Mouse (Mus musculus) intestine, embryonic 15.5 days (tissue): ENCODE measurements around the gene Elof1. TPM values are rescaled to one million over a fixed set of nuclear protein-coding genes. Genes with fewer than 3 reads are reported as not detected.
A peak's percentile ranks its signal among the peaks of the same experiment; 100 is the strongest.

Experiments
- ATAC-seq: fragments of 200-750 bp; cut with Nextera tagmentation; 2 replicates; pipeline ENCODE4 v1.8.0; 2017; ENCODE audit warnings: moderate TSS enrichment, moderate library complexity
- H3K27ac ChIP-seq: fragments of 300-500 bp; sonication (generic); 2 replicates; pipeline ENCODE4 v1.5.1; 2015; ENCODE audit warnings: mild to moderate bottlenecking, inconsistent platforms
- H3K27me3 ChIP-seq: fragments of 300-500 bp; sonication (generic); replicated peaks from 2 replicates; pipeline ENCODE4 v1.6.1; 2015; ENCODE audit warnings: inconsistent platforms
- H3K36me3 ChIP-seq: fragments of 300-500 bp; sonication (generic); 2 replicates; pipeline ENCODE4 v1.6.1; 2015; ENCODE audit warnings: inconsistent platforms
- H3K4me1 ChIP-seq: fragments of 300-500 bp; sonication (generic); replicated peaks from 2 replicates; pipeline ENCODE4 v1.6.1; 2015; ENCODE audit warnings: inconsistent platforms
- H3K4me2 ChIP-seq: fragments of 300-500 bp; sonication (generic); replicated peaks from 2 replicates; pipeline ENCODE4 v1.6.1; 2015; ENCODE audit warnings: mild to moderate bottlenecking, inconsistent platforms
- H3K4me3 ChIP-seq: fragments of 300-500 bp; sonication (generic); replicated peaks from 2 replicates; pipeline ENCODE4 v1.5.1; 2015; ENCODE audit warnings: inconsistent platforms
- H3K9ac ChIP-seq: fragments of 300-500 bp; sonication (generic); 2 replicates; pipeline ENCODE4 v1.6.1; 2015; ENCODE audit warnings: inconsistent platforms
- H3K9me3 ChIP-seq: fragments of 300-500 bp; sonication (generic); 2 replicates; pipeline ENCODE4 v1.6.1; 2016; ENCODE audit warnings: inconsistent platforms
- WGBS: fragments of 180-500 bp; shearing (Covaris S2); methylation state at CpG from one replicate; pipeline ENCODE4 v1.1.7; 2015; 5-methylcytosine and 5-hydroxymethylcytosine counted together
- polyA plus RNA-seq: library from polyadenylated mRNA; unstranded; fragments of >200 nt; fragmentation: Nextera tagmentation; extraction: Ambion mirVana; gene quantifications from 2 replicates; pipeline ENCODE4 v1.2.1, GENCODE M21; 2015

Elof1 gene
- polyA plus RNA-seq, 1 experiment from 2014 or later, result 143 TPM

DNA sequence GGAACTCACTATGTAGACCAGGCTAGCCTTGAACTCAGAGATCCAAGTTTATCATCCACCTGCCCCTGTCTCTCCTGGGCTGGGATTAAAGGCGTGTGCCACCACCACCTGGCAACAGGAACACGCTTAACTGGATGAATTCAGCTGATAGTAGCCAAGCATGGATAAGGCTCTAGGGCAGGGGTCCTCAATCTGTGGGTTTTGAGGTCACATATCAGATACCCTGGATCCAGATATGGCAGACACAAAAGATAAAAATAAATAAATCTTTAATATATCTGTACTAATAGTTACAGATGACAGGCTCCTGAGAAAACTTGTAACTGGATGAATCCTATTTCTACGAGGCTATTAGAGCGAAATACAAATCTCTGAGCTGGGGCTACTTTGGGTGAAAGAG is 1.3 kb downstream of the Elof1 start:
- 91% methylated on average over 4 of the region's 4 CpGs for WGBS
- Histone ChIP-seq H3K4me2 (peak overlapping the region; percentile 86), H3K4me1 (peaks cover 12% of the 10 kb centered on the region), H3K9me3 (no peaks in the 10 kb centered on the region), H3K27ac (no peak overlapping the region), H3K27me3 (no peaks in the 10 kb centered on the region), H3K4me3 (peak overlapping the region; percentile 86), H3K36me3 (peaks cover 11% of the 10 kb centered on the region), H3K9ac (0 out of 2 replicates have a peak overlapping the region, but pooled peaks have one; percentile 86)
- ATAC-seq, result no peak

DNA sequence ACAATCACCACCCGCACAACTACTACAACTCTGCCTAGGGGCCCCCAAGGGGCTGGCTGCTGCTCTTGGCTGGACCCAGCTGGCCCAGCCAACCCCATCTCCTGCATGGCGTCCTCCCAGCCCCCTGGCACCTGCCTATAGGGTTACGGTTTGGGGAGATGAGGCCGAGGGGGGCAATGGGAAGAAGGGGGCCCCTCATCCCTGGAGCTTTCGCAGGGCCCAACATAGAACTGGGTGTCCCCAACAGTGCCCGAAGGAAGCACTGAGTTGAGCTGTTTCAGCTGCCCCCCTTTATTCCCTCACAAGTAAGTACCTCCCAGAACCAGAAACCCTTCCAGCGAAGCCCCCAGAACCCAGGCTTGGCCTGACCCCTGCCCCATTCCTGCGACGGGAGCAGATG is 8.8 kb downstream of the Elof1 start:
- Histone ChIP-seq H3K27ac (no peak overlapping the region), H3K4me2 (no peak overlapping the region), H3K4me1 (no peaks in the 10 kb centered on the region), H3K27me3 (no peaks in the 10 kb centered on the region), H3K9ac (no peak overlapping the region), H3K4me3 (no peak overlapping the region), H3K36me3 (peaks cover 17% of the 10 kb centered on the region), H3K9me3 (no peaks in the 10 kb centered on the region)
- 89% methylated on average over 9 of the region's 9 CpGs for WGBS
- ATAC-seq, result no peak

DNA sequence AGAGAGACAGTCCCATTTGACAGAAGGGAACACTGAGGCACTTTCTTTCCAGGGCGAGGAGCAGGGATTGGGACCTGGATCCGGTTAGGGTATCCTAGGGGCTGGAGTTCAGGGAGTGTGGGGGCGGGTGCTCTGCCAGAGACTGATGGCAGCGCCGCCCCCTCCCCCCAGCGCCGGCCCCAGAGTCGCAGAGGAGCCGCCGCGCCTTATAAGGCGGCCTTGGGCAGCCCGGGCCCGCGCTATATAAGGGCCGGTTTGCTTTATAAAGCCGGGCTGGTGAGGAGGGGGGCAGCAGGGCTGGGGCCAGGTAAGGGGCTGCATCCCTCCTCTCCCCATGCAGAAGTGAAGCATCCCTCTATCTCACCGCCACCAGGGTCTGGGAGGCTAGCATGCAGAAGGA is 17.1 kb downstream of the Elof1 start:
- 1% methylated on average over 18 of the region's 18 CpGs for WGBS
- H3K27ac ChIP-seq, result peak overlapping the region; percentile 64

DNA sequence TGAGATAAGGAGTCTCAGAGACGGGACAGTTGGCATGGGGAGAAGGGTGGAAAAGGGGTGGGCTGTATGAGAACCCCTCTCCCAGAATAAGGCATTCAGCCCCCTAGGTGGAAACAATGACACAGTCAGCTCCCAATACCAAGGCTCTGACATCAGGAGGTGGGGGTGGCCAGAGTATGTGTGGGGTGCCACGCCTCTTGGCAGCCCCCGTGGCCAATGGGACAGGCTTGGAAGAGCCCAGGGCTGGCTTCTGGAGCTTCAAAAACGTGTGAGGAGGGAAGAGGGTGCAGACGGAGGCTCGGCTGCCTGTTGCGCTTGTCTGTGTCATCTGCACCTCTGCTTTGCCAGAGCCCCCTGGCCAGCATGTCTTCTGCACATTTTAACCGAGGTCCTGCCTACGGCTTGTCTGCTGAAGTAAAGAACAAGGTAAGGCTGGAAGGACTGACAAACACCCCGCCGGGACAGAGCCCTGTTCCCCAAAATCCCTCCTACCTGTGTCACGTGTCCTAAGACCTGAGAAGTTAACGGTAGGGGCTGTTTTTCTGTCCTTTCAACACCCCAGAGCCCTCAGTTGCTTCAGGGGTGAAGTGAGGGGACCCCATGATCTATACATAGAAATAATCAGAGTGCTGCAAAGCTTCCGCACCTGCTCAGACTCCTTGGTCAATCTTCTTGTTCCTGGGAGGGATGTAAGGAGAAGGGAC is 17.8 kb downstream of the Elof1 start, which contains the start of gene Cnn1:
Cnn1 (plus strand) TSS at position 224 of the 704 bp plus-strand sequence.
- Histone ChIP-seq H3K27me3 (peaks cover 24% of the 10 kb centered on the region), H3K9ac (peak within 1 kb of the TSS; percentile 17; the same call in 1 of the 2 replicates), H3K4me2 (peak within 1 kb of the TSS; percentile 36), H3K9me3 (no peaks in the 10 kb centered on the region), H3K36me3 (no peaks in the 10 kb centered on the region), H3K4me1 (peaks cover 13% of the 10 kb centered on the region), H3K27ac (peak within 1 kb of the TSS; percentile 64), H3K4me3 (peak within 1 kb of the TSS; percentile 22)
- peak; percentile 52; the same call in 1 of the 2 replicates for ATAC-seq
- WGBS, result 4% methylated on average over 14 of the region's 14 CpGs

More for the DNA sequence above, 17.1 kb downstream of the Elof1 start:
- Histone ChIP-seq H3K9me3 (no peaks in the 10 kb centered on the region), H3K27me3 (peaks cover 24% of the 10 kb centered on the region), H3K36me3 (no peaks in the 10 kb centered on the region), H3K4me2 (peak overlapping the region; percentile 36), H3K9ac (0 out of 2 replicates have a peak overlapping the region, but pooled peaks have one; percentile 17), H3K4me1 (peaks cover 13% of the 10 kb centered on the region), H3K4me3 (peak overlapping the region; percentile 22)
- peak; percentile 67 for ATAC-seq

DNA sequence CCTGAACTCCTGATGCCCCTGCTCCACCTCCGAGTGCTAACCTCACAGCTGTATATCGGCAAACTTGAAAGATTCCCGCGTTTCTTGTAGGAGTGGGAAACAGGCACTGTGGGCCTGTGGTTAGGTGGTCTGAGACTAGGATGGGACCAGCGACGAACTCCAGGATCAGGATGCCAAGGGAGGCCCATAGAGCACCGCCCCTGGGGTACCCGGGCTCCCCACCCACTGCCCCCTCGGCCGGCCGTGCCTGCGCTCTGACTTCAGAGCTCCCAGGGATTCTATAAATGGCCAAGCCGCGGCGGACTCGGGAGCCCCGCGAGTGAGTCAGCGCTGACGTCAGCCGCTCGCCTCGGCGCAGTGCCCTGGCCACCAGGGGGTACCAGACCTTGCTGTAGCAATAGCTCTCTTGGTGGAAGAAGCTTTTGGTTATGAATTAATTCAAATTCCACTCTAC is 21.1 kb downstream of the Elof1 start:
- H3K27ac ChIP-seq, result no peak overlapping the region

DNA sequence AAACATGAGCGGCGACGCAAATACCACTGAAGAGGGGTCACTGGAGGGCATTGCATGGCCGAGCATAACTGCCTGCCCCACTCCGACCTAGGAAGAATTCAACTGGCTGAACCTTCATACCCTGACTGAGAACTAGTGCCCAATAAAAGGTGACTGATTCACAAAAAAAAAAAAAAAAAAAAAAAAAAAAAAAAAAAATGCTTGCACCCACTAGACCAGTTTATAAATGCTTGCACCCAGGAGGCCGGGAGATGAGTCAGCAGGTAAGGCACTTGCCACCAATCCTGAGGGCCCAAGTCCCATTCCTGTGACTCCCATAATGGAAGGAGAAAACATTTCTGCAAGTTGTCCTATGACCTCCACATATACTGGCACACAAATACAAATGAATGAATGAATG is 24.2 kb downstream of the Elof1 start:
- Histone ChIP-seq H3K4me3 (no peak overlapping the region), H3K27me3 (no peaks in the 10 kb centered on the region), H3K4me1 (peaks cover 4% of the 10 kb centered on the region), H3K9ac (no peak overlapping the region), H3K4me2 (no peak overlapping the region), H3K36me3 (no peaks in the 10 kb centered on the region), H3K27ac (no peak overlapping the region), H3K9me3 (no peaks in the 10 kb centered on the region)
- WGBS, result 84% methylated on average over 6 of the region's 6 CpGs
- ATAC-seq, result no peak

More for the DNA sequence above, 21.1 kb downstream of the Elof1 start:
- H3K9ac ChIP-seq, result peak overlapping the region; percentile 43
- peaks cover 13% of the 10 kb centered on the region for H3K4me1 ChIP-seq
- H3K4me3 ChIP-seq, result peak overlapping the region; percentile 33
- under 1% methylated on average over 24 of the region's 24 CpGs for WGBS
- peak overlapping the region; percentile 77 for H3K4me2 ChIP-seq
- H3K27me3 ChIP-seq, result peaks cover 23% of the 10 kb centered on the region
- ATAC-seq, result peak; percentile 85
- no peaks in the 10 kb centered on the region for H3K36me3 ChIP-seq
- H3K9me3 ChIP-seq, result no peaks in the 10 kb centered on the region

DNA sequence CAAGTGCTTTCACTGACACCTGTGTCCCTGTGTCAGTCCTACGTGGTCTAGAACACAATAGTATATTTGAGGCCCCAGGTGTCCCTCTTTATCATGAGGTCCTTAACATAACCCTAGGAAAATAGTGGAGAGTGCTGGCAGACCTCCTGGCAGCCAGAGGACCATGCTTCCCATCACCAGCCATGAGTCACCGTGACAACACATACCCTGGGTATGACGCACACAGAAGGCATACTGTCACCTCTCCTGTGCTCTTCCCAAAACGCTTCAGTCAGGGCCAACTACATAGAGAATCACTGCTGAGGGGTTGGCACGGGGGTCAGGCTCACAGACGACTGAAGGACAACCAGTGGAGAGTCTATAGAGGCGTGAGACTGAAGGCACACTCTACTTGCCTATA is 27.0 kb downstream of the Elof1 start:
- H3K27me3 ChIP-seq, result no peaks in the 10 kb centered on the region
- H3K9ac ChIP-seq, result no peak overlapping the region
- no peak overlapping the region for H3K27ac ChIP-seq
- H3K4me2 ChIP-seq, result no peak overlapping the region
- no peaks in the 10 kb centered on the region for H3K9me3 ChIP-seq
- H3K4me1 ChIP-seq, result peaks cover 6% of the 10 kb centered on the region
- no peak for ATAC-seq
- 78% methylated on average over 7 of the region's 7 CpGs for WGBS
- no peaks in the 10 kb centered on the region for H3K36me3 ChIP-seq
- H3K4me3 ChIP-seq, result no peak overlapping the region

DNA sequence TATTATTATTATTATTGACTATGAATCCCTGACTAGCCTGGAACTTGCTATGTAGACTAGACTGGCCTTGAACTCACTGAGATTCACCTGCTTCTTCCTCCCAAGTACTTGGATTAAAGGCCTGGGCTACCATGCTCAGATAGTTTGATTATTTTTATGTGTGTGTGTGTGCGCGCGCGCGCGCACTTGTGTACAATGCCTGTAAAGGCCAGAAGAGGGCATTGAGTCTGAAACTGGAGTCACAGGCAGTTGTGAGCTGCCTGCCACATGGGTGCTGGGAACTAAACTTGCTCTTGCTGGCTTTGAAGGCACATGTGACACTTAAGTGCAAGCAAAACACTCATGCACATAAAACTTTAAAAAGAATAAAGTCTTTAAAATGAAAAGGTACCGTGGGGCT is 27.7 kb downstream of the Elof1 start:
- 95% methylated on average over 7 of the region's 7 CpGs for WGBS
- Histone ChIP-seq H3K27ac (no peak overlapping the region), H3K27me3 (no peaks in the 10 kb centered on the region), H3K4me2 (no peak overlapping the region), H3K36me3 (no peaks in the 10 kb centered on the region), H3K9ac (no peak overlapping the region), H3K4me3 (no peak overlapping the region), H3K9me3 (no peaks in the 10 kb centered on the region), H3K4me1 (peaks cover 8% of the 10 kb centered on the region)
- ATAC-seq, result no peak

DNA sequence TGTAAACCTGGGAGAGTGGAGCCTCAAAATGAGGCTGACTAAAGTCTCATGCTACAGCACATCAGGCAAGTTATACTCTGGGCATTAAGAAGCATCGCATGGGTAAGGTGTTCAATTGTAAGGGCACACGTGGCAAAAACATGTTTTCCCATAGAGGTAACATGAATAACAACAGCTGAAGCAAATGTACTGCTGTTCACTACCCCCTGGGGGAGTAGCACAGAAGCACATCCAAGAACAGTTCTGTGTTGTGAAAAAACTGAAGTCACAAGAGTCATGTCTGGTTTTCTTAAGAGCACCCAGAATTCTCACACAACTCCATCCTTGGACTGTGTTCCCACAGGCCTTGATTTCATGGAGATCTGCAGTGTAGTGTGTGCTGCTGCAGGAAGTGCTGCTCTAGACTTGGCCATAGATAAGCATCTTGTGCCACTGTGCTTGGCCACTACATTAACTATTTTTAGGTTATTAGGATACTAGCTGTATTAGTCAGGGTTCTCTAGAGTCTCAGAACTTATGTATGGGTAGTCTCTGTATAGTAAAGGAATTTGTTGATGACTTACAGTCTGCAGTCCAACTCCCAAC is 29.8 kb downstream of the Elof1 start:
- Histone ChIP-seq H3K27ac (no peak overlapping the region), H3K36me3 (no peaks in the 10 kb centered on the region), H3K27me3 (no peaks in the 10 kb centered on the region), H3K4me1 (peaks cover 8% of the 10 kb centered on the region), H3K9me3 (no peaks in the 10 kb centered on the region), H3K4me3 (no peak overlapping the region), H3K9ac (no peak overlapping the region), H3K4me2 (no peak overlapping the region)
- ATAC-seq, result no peak
- WGBS, result 87% methylated on average over 2 of the region's 2 CpGs

DNA sequence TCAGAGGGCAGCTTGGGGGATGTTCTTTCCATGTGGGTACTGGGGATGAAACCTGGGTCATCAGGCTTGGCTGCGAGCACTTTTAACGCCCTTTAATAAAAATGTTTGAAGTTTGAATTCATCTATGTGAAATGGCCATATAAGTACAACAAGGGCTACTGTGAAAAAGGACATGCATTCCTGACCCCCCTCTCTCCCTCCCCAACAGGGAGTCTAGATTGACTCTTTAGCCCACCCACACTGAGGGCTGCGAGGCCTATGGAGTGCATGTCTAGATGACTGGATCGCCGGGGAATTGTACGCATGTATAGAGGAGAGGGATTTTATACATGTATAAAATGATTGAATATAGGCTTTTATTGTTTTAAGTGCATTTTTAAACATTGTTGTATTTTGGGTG is 31.0 kb downstream of the Elof1 start:
- WGBS, result 42% methylated on average over 6 of the region's 6 CpGs
- Histone ChIP-seq H3K36me3 (no peaks in the 10 kb centered on the region), H3K4me2 (peak overlapping the region; percentile 75), H3K27ac (peak overlapping the region; percentile 83), H3K4me1 (peaks cover 8% of the 10 kb centered on the region), H3K4me3 (peak overlapping the region; percentile 71), H3K9me3 (no peaks in the 10 kb centered on the region), H3K9ac (peak overlapping the region; percentile 68), H3K27me3 (no peaks in the 10 kb centered on the region)
- ATAC-seq, result no peak

DNA sequence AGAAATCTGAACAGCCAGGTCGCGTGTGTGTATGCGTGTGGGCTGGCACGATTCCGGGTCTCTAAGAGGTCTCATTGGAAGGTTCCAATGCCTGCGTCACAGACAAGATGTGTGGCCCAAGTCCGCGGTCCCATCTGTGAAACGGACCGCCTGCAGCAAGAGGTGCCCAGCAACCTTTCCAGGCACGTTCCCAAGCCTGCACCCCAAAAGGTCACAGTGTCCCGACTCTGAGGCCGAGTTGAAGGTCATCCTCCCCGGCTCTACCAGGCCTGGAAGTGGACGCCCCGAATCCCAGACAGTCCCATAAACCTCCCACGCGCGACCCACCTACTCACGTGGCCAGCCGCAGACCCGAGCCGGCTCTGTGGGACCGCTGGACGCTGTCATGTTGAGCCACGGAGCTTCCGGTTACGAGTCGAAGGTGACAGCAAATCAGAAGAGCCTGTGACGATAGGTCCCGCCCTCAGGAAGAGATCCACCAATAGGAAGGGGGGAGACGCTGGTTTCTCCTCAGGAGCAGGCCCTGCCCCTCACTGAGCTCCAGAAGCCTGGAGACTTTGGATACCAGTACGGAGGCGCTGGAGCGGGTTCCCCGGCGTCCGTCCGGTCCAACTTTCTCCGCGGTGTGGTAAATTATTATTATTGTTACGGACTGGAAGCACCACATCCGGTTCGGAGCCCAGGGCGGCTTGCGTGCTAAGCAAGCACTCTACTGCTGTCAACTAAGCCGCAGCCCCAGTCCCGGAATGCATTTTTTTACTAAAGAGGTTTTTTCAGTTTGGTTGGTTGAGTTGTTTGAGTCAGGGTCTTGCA is 31.7 kb downstream of the Elof1 start, which contains the start of gene Ecsit:
Ecsit (minus strand) TSS at position 417 of the 813 bp plus-strand sequence.
- Histone ChIP-seq H3K9me3 (no peaks in the 10 kb centered on the region), H3K4me1 (peaks cover 8% of the 10 kb centered on the region), H3K4me3 (peak within 1 kb of the TSS; percentile 71), H3K27me3 (no peaks in the 10 kb centered on the region), H3K36me3 (no peaks in the 10 kb centered on the region), H3K4me2 (peak within 1 kb of the TSS; percentile 75), H3K9ac (peak within 1 kb of the TSS; percentile 68), H3K27ac (peak within 1 kb of the TSS; percentile 83)
- peak; percentile 100 for ATAC-seq
- WGBS, result under 1% methylated on average over 48 of the region's 48 CpGs

DNA sequence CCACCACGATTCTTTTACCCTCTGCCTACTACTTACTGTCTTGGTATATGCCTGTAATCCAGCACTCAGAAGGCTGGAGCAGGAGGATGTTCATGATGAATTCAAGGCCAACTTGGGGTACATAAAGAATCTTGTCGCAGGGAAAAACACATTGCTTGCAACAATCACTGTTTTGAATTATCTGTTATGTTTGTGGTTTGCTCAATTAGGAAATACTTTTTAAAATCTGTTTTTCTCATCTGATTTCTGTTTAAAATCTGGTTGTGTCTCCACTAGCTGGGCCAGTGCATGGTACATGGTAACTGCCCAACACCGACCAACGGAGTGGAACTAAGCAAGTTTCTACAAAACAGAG is 32.3 kb downstream of the Elof1 start:
- no peak for ATAC-seq
- Histone ChIP-seq H3K9ac (peak overlapping the region; percentile 68), H3K36me3 (no peaks in the 10 kb centered on the region), H3K4me2 (peak overlapping the region; percentile 75), H3K4me1 (peaks cover 8% of the 10 kb centered on the region), H3K27me3 (no peaks in the 10 kb centered on the region), H3K4me3 (peak overlapping the region; percentile 71), H3K27ac (0 out of 2 replicates have a peak overlapping the region, but pooled peaks have one; percentile 6), H3K9me3 (no peaks in the 10 kb centered on the region)
- 33% methylated on average over 4 of the region's 4 CpGs for WGBS
